Mouse (Mus musculus) lung, adult 2 months (tissue): ENCODE results near the gene Ankrd33.

Experiments used
- CTCF ChIP-seq: fragments of 200-500 bp; IDR thresholded peaks from 2 replicates; pipeline ENCODE4 v1.5.1; 2011; ENCODE audit warnings: mild to moderate bottlenecking, low read length, control low read depth; ENCODE audit not compliant: insufficient read depth
- POLR2A ChIP-seq: fragments of 200-500 bp; IDR thresholded peaks from 2 replicates; pipeline ENCODE4 v1.6.1; 2011; ENCODE audit warnings: low read depth, mild to moderate bottlenecking, control low read depth, low read length, borderline replicate concordance; ENCODE audit errors: extremely low read depth

GRCm38 (mm10) chr15:101140587-101140986 lies 25.0 kb downstream of the Ankrd33 start:
- TF ChIP-seq POLR2A (no peak), CTCF (no peak)
